Mouse (Mus musculus) layer of hippocampus, postnatal 25 days (tissue): ENCODE results near the gene Dffa. TPM values are rescaled to one million over a fixed set of nuclear protein-coding genes. Genes with fewer than 3 reads are reported as not detected.
"Not testable (repeated sequence)": the region's sequence is repeated elsewhere in the genome, so short reads cannot be mapped to it uniquely, and the experiment has no call there.

ENCODE experiments used
- DNase-seq, 2 experiments: peaks; one replicate each; pipeline ENCODE4 v3.0.0; 2022; ENCODE audit warnings: mixed read lengths in 2 of 2, low spot score in 1 of 2; ENCODE audit errors: extremely low spot score in 1 of 2
- total RNA-seq, 2 experiments: library from RNA; stranded (reverse); gene quantifications; 2 replicates each; pipeline ENCODE4 v1.2.3; 2021

Dffa gene
- total RNA-seq, 2 experiments from 2014 or later, result 41.2 to 48.9 TPM

DNA sequence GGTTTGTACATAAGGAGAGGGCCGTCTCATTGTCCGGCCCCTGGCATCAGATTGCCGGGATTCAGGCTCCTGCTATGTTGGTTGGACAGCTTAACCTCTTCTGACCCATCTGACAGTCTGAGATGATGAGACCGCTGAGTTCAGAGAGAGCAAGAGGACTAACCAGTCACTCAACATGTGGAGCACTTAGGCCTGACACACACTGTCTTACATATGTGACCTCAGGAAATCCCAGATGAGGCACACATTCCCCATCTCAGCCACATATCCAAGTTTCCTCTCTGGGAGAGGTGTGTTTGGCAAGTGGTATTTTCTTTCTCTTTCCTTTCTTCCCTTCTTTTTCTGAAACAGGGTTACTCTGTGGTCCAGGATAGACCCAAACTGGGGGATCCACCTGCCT lies 41.2 kb downstream of the Dffa start:
- DNase-seq, result no peak

DNA sequence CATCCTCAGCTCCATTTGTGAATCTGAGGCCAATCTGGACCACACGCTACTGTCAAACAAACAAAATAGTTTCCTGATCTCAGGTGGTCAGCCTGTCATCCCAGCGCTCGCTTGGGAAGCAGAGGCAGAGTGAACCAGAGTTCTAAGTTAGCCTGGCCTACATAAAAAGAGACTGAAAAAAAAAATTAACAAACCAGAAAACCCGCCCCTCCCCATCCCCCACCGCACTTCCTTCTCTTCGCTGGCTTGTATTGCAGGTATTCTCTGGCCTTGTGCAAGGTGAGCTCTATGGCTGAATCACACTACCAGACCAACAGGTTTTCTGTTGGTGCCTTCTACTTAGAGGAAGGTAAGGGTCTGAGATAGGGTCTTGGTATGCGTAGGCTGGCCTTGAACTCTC lies 43.6 kb downstream of the Dffa start:
- no peak for DNase-seq

GRCm38 (mm10) chr4:149148084-149148483 lies 44.1 kb downstream of the Dffa start:
- no peak for DNase-seq

DNA sequence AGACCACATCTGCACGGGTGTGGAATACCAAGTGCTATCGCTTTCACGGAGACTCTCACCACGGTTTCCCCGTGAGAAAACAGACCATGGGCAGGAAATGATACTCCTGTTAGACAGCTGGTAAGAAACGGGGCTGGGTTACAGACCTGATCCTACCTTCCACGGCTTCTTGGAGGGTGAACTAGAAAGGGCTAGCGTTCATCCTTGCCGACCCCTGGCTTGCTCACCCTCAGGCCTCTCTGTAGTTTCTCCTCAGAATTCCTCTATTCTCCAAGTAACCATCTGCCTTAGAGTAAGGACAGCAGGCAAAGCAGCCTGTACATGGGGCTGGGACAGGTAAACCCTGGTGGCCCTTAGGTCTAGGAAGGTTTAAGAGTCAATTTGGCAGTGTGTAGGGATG lies 45.2 kb downstream of the Dffa start:
- no peak for DNase-seq

DNA sequence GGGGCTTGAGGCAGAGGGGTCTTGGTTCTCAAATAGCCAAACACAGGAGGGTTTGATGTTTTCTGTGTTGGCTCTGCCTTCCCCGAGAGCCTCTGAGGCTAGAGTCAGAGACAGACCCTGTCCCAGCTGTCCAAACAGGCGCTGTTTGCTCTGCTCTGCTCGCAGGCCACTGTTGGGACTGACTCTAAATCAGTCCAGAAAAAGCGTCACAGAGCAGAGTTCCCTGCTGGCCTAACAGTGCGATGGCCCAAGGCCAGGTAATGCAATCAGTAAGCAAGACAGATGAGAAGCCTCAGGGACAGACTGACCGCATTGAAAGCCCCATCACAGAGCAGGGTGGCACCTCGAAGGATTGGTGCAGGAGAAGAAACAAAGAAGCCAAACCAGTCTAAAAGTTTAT lies 45.7 kb downstream of the Dffa start:
- DNase-seq, result no peak

GRCm38 (mm10) chr4:149150256-149150655 lies 46.3 kb downstream of the Dffa start:
- DNase-seq, result no peak

GRCm38 (mm10) chr4:149150721-149151120 lies 46.8 kb downstream of the Dffa start:
- DNase-seq, result no peak

DNA sequence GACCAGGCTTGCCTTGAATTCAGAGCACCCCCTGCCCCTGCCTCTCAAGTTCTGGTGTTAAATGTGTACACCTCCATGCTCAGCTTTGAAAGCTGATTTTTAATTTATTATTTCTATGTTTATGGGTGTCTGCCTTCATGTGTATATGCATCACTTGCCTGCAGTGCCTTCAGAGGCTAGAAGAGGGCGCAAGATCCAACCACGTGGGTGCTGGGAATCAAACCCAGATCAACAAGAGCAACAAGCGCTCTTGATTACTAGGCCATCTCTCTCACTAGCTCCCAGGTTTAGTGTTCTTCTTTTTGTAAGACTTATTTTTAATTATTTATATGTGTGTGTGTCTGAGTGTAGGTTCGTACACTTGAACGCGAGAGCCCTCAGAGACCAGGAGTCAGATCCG lies 50.9 kb downstream of the Dffa start:
- DNase-seq, result no peak

DNA sequence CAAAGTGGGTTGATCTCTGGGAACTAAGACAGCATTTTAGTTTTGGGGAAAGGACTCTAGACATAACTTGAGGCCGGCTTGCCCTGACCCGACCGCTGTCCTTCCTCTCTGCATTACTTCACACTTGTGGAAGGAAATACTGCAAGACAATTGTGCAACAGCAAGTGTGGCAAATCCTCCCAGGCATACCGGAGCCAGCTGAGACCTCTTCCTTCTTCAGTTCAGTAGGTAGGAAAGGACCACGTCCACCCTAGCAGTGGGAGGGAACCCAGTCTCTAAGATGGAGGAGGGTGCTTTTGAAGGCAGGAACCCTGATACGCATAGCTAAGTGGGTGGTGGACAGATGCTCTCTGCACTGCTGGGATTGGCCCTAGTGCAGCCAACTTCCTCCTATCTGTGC lies 51.8 kb downstream of the Dffa start:
- no peak for DNase-seq

GRCm38 (mm10) chr4:149157415-149157973 lies 53.5 kb downstream of the Dffa start:
- no peak for DNase-seq

- no peak for DNase-seq
Observed at GRCm38 (mm10) chr4:149159203-149159602, 55.3 kb downstream of the Dffa start.

DNA sequence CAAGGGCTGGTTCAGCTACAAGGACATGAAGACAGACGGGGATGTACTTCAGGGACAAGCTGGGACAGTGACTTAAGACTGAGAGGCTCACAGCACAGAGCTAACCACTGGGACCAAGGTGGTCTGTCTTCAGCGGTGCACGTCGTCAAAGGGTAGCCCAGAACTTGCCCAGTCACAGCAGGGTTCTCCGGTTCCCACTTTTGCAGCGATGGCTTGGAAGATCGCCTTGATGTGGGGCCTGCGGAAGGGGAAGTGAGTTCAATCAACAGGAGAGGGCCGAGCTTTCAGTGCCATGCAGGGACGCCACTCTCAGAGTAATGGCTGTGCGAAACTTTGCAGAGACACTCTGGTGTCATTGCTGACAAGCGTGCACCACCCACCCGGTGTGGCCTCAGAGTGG lies 55.9 kb downstream of the Dffa start:
- no peak for DNase-seq

- no peak for DNase-seq
Observed at GRCm38 (mm10) chr4:149161166-149161565, 57.2 kb downstream of the Dffa start.

DNA sequence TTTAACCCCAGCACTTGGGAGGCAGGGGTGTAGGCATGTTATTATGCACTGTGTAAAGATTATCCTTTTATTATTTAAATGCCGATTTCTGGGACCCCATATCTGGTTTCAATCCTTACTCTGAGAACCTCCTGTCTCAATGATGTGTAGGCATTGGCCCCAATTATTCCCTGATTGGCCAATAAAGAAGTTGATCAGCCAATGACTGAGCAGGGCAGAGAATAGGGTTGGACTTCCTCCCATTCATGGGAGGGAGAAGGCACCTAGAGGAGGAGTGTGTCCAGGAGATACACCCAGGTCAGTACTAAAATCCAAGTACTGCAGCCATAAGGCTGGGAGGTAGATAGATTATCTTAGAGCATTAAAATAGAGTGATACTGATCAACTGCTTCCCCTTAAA lies 59.2 kb downstream of the Dffa start:
- DNase-seq, result no peak

DNA sequence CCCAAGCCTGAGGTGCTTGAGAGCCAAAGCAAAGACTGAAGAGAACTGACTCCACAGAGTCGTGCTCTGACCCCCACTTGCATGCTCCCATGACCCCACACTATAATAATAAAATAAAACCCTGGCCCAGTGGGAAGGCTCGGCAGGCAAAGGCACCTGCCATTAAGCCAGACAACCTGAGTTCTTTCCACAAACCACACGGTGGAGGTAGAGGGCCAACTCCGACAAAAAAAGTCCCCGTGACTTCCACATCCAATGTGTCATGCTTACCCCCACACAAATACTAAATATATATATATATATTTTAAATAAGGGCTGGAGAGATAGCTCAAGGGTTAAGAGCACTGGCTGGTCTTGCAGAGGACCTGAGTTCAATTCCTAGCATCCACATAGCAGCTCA lies 60.2 kb downstream of the Dffa start:
- no peak for DNase-seq

GRCm38 (mm10) chr4:149166215-149166946 lies 62.4 kb downstream of the Dffa start, which contains the start of gene Pgd:
Pgd (minus strand) TSS chr4:149166771.
- peak; percentile 90 to 91 for DNase-seq

- DNase-seq, result peak in 1 of 2 experiments; percentile 23
Observed at GRCm38 (mm10) chr4:149166957-149167611, 63.1 kb downstream of the Dffa start.

DNA sequence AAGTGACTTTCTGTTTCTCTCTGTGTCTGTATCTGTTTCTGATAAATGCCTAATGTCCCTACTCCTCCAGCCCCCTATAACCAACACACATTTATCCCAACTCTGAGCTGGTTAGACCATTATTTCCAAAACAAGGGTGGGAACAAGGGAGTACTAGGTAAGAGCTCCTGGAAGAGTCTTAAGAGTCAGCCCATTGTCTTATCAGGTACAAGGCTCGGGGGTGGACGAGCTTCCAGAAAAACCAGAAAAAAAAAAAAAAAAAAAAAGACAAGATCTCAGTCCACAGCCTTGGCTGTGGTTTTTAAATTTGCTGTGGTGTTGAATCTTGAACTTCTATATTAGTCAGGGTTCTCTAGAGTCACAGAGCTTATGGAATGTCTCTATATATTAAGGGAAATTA lies 64.1 kb downstream of the Dffa start:
- DNase-seq, result no peak

- not testable (repeated sequence) for DNase-seq
Observed at GRCm38 (mm10) chr4:149169926-149170325, 66.0 kb downstream of the Dffa start.
